Mouse (Mus musculus): Measurements from ENCODE around the gene Gm10842.
A peak's percentile ranks its signal among the peaks of the same experiment; 100 is the strongest.
"Not testable (repeated sequence)": the region's sequence is repeated elsewhere in the genome, so short reads cannot be mapped to it uniquely, and the experiment has no call there.

The Gm10842 gene

DNA sequence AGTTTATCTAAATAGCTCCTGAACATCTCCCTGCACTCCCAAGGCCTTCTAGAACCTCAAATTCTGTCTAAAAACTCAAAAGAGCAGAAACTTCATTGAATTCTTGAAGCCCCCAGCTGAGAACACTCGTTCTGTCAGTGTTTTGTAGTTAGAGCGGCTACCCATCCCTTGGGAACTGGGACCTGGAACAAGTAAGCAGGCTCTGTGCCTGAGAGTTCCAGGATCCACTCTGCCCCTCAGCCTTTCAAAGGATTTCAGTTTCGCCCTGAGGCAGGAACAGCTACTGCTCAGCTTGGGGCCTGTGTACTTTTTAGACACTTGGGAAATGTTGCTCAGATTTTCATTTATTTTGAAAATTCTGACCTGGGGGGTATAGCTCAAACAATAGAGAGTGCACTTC is at the start of gene Gm10842:
Gm10842 (plus strand) TSS at position 301 of the 400 bp plus-strand sequence.
- DNase-seq (ENCODE audit: low spot score), result no peak

GRCm38 (mm10) chr11:105112448-105112847 is 34.2 kb upstream of the Gm10842 start:
- not testable (repeated sequence) for DNase-seq (ENCODE audit: low spot score)

DNA sequence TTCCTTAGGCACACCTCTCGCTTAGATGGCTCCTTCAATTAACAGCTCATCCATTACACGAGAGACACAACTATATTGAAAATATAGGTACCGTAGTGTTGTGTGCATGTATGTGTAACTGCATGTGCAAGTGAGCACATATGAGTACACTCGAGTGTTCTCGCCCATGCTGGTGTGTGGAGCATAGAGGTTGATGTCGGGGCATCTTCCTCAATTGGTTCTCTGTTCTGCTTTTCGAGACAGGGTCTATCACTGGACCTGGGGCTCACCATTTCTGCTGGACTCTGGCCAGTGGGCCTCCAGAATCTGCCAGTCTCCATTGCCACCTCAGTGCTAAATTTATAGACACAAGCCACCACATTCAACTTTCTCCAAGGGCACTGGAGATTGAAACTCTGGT is 28.9 kb upstream of the Gm10842 start:
- DNase-seq (ENCODE audit: low spot score), result no peak

GRCm38 (mm10) chr11:105120551-105121061 is 26.1 kb upstream of the Gm10842 start:
- no peak for DNase-seq (ENCODE audit: low spot score)

DNA sequence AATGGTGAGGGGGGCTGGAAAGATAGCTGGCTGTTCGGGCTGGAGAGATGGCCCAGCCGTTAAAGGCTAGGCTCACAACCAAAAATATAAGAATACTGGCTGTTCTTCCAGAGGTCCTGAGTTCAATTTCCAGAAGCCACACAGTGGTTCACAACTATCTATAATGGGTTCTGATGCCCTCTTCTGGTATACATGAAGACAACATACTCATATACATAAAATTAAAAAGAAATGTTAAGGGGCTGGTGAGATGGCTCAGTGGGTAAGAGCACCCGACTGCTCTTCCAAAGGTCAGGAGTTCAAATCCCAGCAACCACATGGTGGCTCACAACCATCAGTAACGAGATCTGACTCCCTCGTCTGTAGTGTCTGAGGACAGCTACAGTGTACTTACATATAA is 24.9 kb upstream of the Gm10842 start:
- not testable (repeated sequence) for DNase-seq (ENCODE audit: low spot score)

DNA sequence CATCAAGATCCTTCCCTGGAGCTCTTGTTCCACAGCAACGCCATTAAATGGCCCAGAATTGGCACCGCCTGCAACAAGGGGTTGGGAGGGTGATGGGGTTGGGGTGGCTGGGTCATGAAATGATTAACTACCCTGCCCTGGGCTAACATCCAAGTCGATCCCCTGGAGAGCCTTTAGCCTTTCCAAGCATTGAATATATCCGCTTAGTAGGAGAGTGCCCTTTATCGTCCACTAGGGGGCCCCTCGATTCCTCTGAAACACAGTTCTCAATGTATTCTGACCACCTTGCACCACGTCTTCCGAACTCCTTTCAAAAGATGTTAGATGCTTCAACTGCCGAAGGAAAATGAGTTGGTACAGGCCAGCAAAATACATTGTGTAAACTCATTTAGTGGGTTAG is 22.7 kb upstream of the Gm10842 start:
- DNase-seq (ENCODE audit: low spot score), result peak; percentile 60

GRCm38 (mm10) chr11:105125735-105126519 is 20.8 kb upstream of the Gm10842 start, which contains the start of gene Mettl2:
Mettl2 (plus strand) TSS chr11:105126425.
- peak; percentile 84 for DNase-seq (ENCODE audit: low spot score)

- no peak for DNase-seq (ENCODE audit: low spot score)
Measured at GRCm38 (mm10) chr11:105126520-105127029, 20.1 kb upstream of the Gm10842 start.

DNA sequence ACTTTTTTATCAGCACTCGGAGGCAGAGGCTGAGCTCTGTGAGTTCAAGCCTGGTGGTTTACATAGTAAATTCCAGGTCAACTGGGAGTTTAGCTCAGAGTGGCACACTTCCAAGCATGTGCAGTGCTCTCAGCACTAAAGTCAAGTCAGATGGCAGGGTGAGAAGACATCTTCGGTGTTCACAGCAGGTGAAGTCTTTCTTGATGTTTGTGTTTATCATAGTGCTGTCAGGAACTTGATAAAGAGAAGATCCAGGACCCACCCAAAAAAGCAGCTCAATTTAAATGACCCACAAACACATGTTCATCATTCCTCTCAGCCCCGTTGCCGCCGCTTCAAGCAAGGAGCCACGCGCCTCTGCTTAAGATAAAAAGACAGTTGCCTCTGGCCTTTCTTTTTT is 11.0 kb upstream of the Gm10842 start:
- no peak for DNase-seq (ENCODE audit: low spot score)

GRCm38 (mm10) chr11:105137255-105137654 is 9.4 kb upstream of the Gm10842 start:
- not testable (repeated sequence) for DNase-seq (ENCODE audit: low spot score)

GRCm38 (mm10) chr11:105140512-105140911 is 6.2 kb upstream of the Gm10842 start:
- DNase-seq (ENCODE audit: low spot score), result not testable (repeated sequence)

- DNase-seq (ENCODE audit: low spot score), result no peak
Measured at GRCm38 (mm10) chr11:105141115-105141514, 5.6 kb upstream of the Gm10842 start.

GRCm38 (mm10) chr11:105143564-105143963 is 3.1 kb upstream of the Gm10842 start:
- no peak for DNase-seq (ENCODE audit: low spot score)

- DNase-seq (ENCODE audit: low spot score), result no peak
Measured at GRCm38 (mm10) chr11:105144084-105144483, 2.6 kb upstream of the Gm10842 start.

DNA sequence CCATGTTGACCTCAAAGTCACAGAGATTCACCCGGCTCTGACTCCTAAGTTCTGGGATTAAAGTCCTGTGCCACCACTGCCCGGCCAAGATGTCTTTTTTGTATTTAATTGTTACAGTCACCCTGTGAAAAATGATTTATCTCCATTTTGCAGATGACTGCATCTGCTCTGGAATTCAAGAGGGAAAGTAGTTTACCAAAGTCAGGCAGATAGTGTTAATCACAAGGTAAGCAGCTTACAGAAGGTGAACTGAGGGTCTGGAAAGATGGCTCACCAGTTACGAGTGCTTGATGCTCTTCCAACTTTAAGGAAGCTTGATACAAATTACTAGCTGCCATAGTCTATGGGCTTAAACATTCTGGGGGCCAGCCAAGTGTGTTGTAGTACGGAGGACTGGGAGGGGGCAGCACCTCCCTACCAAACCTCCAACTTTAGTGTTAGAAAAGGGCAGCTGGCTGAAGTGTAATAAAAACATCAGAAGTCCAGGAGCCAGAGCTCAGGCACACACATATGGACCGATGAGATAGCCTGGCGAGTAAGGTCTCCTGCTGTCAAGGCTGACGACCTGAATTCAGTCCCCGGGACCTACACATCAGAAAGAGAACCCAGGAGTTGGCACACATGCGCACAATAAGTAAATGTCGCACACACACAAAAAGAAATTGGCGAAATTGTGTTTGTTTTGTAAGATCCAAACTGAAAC is 2.0 kb upstream of the Gm10842 start:
- no peak for DNase-seq (ENCODE audit: low spot score)

DNA sequence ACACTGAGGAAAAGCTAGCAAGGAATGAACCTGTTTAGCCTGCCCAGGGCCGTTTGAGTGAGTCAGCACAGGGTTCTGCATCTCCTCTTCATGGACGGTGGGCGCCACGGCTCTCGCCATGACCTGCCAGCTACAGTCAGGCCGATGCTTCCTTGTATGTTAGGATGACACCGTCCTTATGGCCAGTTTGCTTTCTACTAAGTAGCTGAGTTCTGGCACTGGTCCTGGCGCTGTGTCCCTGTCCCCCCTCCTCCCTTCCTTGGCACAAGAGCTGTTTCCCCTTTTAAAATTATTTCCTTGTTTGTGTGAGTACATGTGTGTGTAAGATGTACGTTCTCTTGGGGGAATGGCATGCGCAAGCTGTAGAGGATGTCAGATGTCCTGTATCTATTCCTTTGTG is 1.5 kb upstream of the Gm10842 start:
- DNase-seq (ENCODE audit: low spot score), result no peak

GRCm38 (mm10) chr11:105149353-105149752 is 2.7 kb downstream of the Gm10842 start:
- DNase-seq (ENCODE audit: low spot score), result no peak

- no peak for DNase-seq (ENCODE audit: low spot score)
Measured at GRCm38 (mm10) chr11:105149766-105150165, 3.1 kb downstream of the Gm10842 start.

DNA sequence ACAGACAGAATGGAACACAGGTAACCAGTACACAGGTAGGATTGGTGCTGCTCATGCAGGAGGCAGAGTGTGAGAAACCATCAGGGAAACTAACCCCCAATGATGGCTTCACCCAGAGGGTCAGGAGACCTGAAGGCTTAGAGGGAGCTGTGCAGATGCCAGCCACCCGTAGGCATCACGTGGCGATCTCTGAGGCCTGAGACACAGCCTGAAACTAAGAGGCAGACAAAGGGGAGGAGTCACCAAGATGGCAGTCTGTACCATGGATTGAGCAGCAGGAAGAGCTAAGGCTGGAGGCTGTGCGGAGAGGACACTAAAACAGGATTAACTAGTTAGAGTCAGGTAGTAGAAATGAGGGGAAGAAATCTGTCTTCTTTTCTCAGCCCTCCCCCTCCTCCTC is 4.0 kb downstream of the Gm10842 start:
- DNase-seq (ENCODE audit: low spot score), result no peak

- no peak for DNase-seq (ENCODE audit: low spot score)
Measured at GRCm38 (mm10) chr11:105151226-105152016, 4.7 kb downstream of the Gm10842 start.

GRCm38 (mm10) chr11:105152017-105152300 is 5.3 kb downstream of the Gm10842 start:
- DNase-seq (ENCODE audit: low spot score), result no peak

DNA sequence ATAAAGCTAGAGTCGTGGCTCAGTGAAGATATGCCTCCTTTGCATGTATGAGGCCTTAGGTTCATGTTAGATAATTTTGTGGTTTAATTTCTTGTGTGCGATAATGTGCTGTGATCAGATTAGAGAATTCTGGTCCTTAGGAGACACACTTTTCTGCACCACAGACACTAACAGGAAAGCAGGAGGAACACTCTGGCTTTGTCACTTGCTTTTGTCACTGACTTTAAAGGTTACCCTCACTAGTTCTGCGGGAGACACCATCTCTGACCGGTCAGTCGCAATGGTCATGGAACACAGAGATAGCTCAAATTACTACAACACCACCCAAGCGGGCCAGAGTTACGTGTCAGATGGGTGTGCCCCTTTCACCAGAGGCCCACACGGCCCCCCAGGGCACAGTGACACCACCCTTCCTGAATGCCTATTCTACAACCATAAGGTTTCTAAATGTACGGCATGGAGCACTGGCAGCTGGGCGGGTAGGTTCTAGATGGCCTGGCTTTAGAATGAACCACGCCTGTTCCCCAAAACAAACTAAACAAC is 5.7 kb downstream of the Gm10842 start:
- no peak for DNase-seq (ENCODE audit: low spot score)

Data from lung, postnatal 25 days (tissue).